Mouse (Mus musculus) lung, adult 2 months (tissue): ENCODE data around the gene Foxo6. TPM values are rescaled to one million over a fixed set of nuclear protein-coding genes. Genes with fewer than 3 reads are reported as not detected.
A peak's percentile ranks its signal among the peaks of the same experiment; 100 is the strongest.

ENCODE experiments used
- DNase-seq: peaks from one replicate; pipeline ENCODE4 v3.0.0; 2022
- H3K4me1 ChIP-seq: fragments of 200-500 bp; 2 replicates; pipeline ENCODE4 v1.6.1; 2011; ENCODE audit warnings: low read length; ENCODE audit not compliant: control insufficient read depth, insufficient read depth
- H3K4me3 ChIP-seq: fragments of 200-500 bp; replicated peaks from 2 replicates; pipeline ENCODE3; 2011; ENCODE audit warnings: low read depth, mild to moderate bottlenecking, control low read depth, low read length; ENCODE audit errors: extremely low read depth
- CTCF ChIP-seq: fragments of 200-500 bp; IDR thresholded peaks from 2 replicates; pipeline ENCODE4 v1.5.1; 2011; ENCODE audit warnings: mild to moderate bottlenecking, low read length, control low read depth; ENCODE audit not compliant: insufficient read depth
- POLR2A ChIP-seq: fragments of 200-500 bp; IDR thresholded peaks from 2 replicates; pipeline ENCODE4 v1.6.1; 2011; ENCODE audit warnings: low read depth, mild to moderate bottlenecking, control low read depth, low read length, borderline replicate concordance; ENCODE audit errors: extremely low read depth
- WGBS: fragments of 180-500 bp; shearing (Covaris S2); methylation state at CpG from one replicate; pipeline ENCODE4 v1.1.7; 2018; 5-methylcytosine and 5-hydroxymethylcytosine counted together
- polyA plus RNA-seq: library from polyadenylated mRNA; depleted of rRNA; stranded (reverse); fragments of >200 nt; gene quantifications from 2 replicates; pipeline ENCODE4 v1.2.3, GENCODE M21; 2012

Foxo6 gene
- polyA plus RNA-seq, 1 experiment: 3.1 TPM

DNA sequence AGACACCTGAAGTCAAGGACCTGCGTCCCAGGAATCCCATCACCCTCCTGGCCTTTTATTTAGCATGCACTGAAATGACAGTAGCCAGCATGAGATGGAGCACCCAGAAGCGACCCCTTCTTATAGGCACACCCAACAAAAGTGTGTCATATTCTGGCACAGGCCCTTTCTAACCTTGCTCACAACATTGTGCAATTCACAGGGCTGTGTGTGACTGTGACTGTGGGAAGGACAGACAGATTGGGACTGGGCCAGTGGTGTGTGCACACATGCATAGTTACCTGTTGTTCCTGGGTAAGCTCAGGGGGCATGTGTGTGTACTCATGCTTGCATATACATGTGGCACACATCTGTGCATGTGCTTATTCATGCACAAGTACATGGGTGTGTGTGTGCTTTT, 54.6 kb downstream of the Foxo6 start:
- WGBS: 90% methylated on average over 2 of the region's 2 CpGs
- Histone ChIP-seq H3K4me3 (no peak overlapping the region), H3K4me1 (no peaks in the 10 kb centered on the region)
- no peak for DNase-seq
- TF ChIP-seq CTCF (no peak), POLR2A (no peak)

- no peak for TF ChIP-seq POLR2A
- no peak for TF ChIP-seq CTCF
- DNase-seq: no peak
- WGBS: 83% methylated on average over 4 of the region's 4 CpGs
- Histone ChIP-seq H3K4me1 (no peaks in the 10 kb centered on the region), H3K4me3 (no peak overlapping the region)
These were observed 55.2 kb downstream of the Foxo6 start for GRCm38 (mm10) chr4:120231982-120232381.

- peak; percentile 64 for DNase-seq
- Histone ChIP-seq H3K4me3 (no peak overlapping the region), H3K4me1 (no peaks in the 10 kb centered on the region)
- WGBS: 16% methylated on average over 6 of the region's 6 CpGs
- TF ChIP-seq POLR2A: no peak
- TF ChIP-seq CTCF: peak; percentile 87
These were observed 56.9 kb downstream of the Foxo6 start for GRCm38 (mm10) chr4:120230256-120230649.

DNA sequence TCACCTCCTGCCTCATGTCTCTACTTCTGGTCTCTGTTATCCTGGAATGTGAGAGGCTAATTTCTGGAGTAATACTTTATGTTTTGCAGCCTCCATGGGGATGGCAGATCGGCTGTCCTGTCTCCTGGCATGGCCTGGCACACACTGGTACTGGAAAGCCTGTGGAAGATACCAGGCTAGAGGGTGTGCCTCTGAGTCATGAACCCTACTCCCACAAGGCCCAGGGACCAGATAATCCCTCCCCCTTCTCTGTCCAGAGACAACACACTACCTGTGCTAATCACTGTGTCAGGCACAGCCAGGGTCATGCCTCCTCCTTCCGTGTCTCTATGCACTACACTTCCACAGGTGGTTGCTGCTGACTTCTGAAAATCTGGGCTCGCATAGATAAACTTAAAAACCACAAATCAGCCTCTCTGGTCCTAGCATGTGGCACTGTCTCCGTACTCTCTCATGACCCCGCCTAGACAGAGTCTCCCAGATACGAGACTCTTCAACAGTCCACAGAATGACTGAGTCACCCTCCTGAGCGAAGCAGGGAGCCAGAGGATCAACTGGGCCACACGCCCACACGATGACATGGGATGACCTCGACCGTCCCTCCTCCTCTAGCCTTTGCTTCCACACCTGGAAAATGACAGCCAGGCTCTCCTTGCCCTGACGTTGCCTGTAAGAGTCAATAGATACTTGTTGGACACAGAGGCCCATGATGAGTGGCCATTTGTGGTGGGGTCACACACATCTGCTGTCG, 57.5 kb downstream of the Foxo6 start:
- TF ChIP-seq CTCF: no peak
- TF ChIP-seq POLR2A: no peak
- WGBS: 78% methylated on average over 13 of the region's 13 CpGs
- DNase-seq: no peak
- no peak overlapping the region for H3K4me3 ChIP-seq
- H3K4me1 ChIP-seq: no peaks in the 10 kb centered on the region

DNA sequence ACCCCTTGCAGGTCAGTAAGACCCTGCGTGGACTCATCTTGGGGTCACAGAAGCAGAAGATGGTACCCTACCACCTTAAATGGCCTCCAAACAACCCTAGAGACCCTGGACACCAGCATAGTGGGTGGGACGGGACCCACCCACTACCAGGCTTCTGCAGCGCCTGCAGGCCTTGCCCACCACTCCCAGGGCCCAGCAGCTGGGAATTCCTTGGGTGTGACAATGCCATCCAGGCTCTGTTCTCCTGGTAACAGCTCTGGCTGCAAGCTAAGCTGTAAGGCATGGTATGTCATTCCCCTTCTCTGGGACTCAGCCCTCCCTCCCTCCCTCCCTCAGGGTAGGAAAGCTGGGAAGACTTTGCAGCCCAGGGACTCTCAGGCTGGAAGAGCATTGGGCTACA, 58.5 kb downstream of the Foxo6 start:
- H3K4me1 ChIP-seq: no peaks in the 10 kb centered on the region; the same call in 1 of the 2 replicates
- no peak overlapping the region for H3K4me3 ChIP-seq
- no peak for DNase-seq
- WGBS: 95% methylated on average over 3 of the region's 3 CpGs
- no peak for TF ChIP-seq POLR2A
- no peak for TF ChIP-seq CTCF

- WGBS: 77% methylated on average over 2 of the region's 2 CpGs
- no peak overlapping the region for H3K4me3 ChIP-seq
- H3K4me1 ChIP-seq: peaks cover 3% of the 10 kb centered on the region; the same call in 1 of the 2 replicates
- no peak for TF ChIP-seq POLR2A
- no peak for TF ChIP-seq CTCF
- DNase-seq: no peak
These were observed 59.9 kb downstream of the Foxo6 start for GRCm38 (mm10) chr4:120227224-120227623.

GRCm38 (mm10) chr4:120226682-120227081, 60.5 kb downstream of the Foxo6 start:
- Histone ChIP-seq H3K4me3 (no peak overlapping the region), H3K4me1 (peaks cover 3% of the 10 kb centered on the region; the same call in 1 of the 2 replicates)
- TF ChIP-seq CTCF (no peak), POLR2A (no peak)
- no peak for DNase-seq
- 66% methylated on average over 4 of the region's 4 CpGs for whole genome bisulfite sequencing

- WGBS: 51% methylated on average over 6 of the region's 6 CpGs
- peak; percentile 73 for DNase-seq
- Histone ChIP-seq H3K4me3 (no peak overlapping the region), H3K4me1 (peaks cover 3% of the 10 kb centered on the region; the same call in 1 of the 2 replicates)
- peak; percentile 98 for TF ChIP-seq CTCF
- TF ChIP-seq POLR2A: no peak
These were observed 61.9 kb downstream of the Foxo6 start for GRCm38 (mm10) chr4:120225135-120225780.

GRCm38 (mm10) chr4:120223805-120224204, 63.3 kb downstream of the Foxo6 start:
- no peak for TF ChIP-seq POLR2A
- no peak for TF ChIP-seq CTCF
- Histone ChIP-seq H3K4me1 (peaks cover 3% of the 10 kb centered on the region; the same call in 1 of the 2 replicates), H3K4me3 (no peak overlapping the region)
- peak; percentile 23 for DNase-seq
- WGBS: 47% methylated on average over 6 of the region's 6 CpGs
